Mouse (Mus musculus) MEL (cell line): ENCODE measurements around the gene Lrfn4. TPM values are rescaled to one million over a fixed set of nuclear protein-coding genes. Genes with fewer than 3 reads are reported as not detected.

Experiments
- DNase-seq: peaks from one replicate; pipeline ENCODE4 v3.0.0; 2011; ENCODE audit warnings: low read depth, low spot score
- H3K27ac ChIP-seq: 2 replicates; pipeline ENCODE4 v1.5.1; 2012; ENCODE audit warnings: low read depth, mild to moderate bottlenecking, control low read depth, low read length, moderate library complexity; ENCODE audit not compliant: control insufficient read depth
- H3K27me3 ChIP-seq, 2 experiments: fragments of 150-350 bp in 1 of 2; sonication (generic) in 1 of 2; 2 replicates each; pipeline ENCODE4 v1.6.1; 2012; ENCODE audit warnings: low read length in 2 of 2, mild to moderate bottlenecking in 2 of 2, improper control_type of control experiment in 1 of 2, moderate library complexity in 1 of 2; ENCODE audit not compliant: insufficient read depth in 2 of 2, control insufficient read depth in 1 of 2
- H3K36me3 ChIP-seq, 2 experiments: 2 replicates each; pipeline ENCODE4 v1.6.1; 2012 to 2014; ENCODE audit warnings: low read length in 2 of 2, improper control_type of control experiment in 1 of 2, inconsistent platforms in 1 of 2, mild to moderate bottlenecking in 1 of 2; ENCODE audit not compliant: insufficient read depth in 2 of 2, control insufficient read depth in 1 of 2
- H3K4me1 ChIP-seq, 2 experiments: fragments of 150-350 bp in 1 of 2; sonication (generic) in 1 of 2; 2 replicates each; pipeline ENCODE4 v1.6.1; 2012; ENCODE audit warnings: low read length in 2 of 2, improper control_type of control experiment in 1 of 2, mild to moderate bottlenecking in 1 of 2; ENCODE audit not compliant: insufficient read depth in 2 of 2, control insufficient read depth in 1 of 2
- H3K4me3 ChIP-seq, 2 experiments: fragments of 150-350 bp in 1 of 2; sonication (generic) in 1 of 2; 2 replicates each; pipeline ENCODE4 v1.5.1; 2012; ENCODE audit warnings: low read depth in 2 of 2, low read length in 2 of 2, mild to moderate bottlenecking in 2 of 2, moderate library complexity in 2 of 2, control low read depth in 1 of 2, improper control_type of control experiment in 1 of 2; ENCODE audit not compliant: control insufficient read depth in 1 of 2, insufficient read depth in 1 of 2
- H3K79me2 ChIP-seq: 2 replicates; pipeline ENCODE4 v1.6.1; 2012; ENCODE audit warnings: mild to moderate bottlenecking, low read length, moderate library complexity; ENCODE audit not compliant: control insufficient read depth, poor library complexity, insufficient read depth
- H3K9ac ChIP-seq: 2 replicates; pipeline ENCODE4 v1.6.1; 2012; ENCODE audit warnings: low read depth, mild to moderate bottlenecking, control low read depth, low read length, moderate library complexity; ENCODE audit not compliant: control insufficient read depth, poor library complexity, severe bottlenecking
- H3K9me3 ChIP-seq: fragments of 150-350 bp; sonication (generic); replicated peaks from 2 replicates; pipeline ENCODE4 v1.6.1; 2012; ENCODE audit warnings: mild to moderate bottlenecking, low read length, improper control_type of control experiment, moderate library complexity; ENCODE audit not compliant: insufficient read depth
- BHLHE40 ChIP-seq: IDR thresholded peaks from 2 replicates; pipeline ENCODE4 v1.6.1; 2012; ENCODE audit warnings: low read depth, mild to moderate bottlenecking, inconsistent platforms, low read length, improper control_type of control experiment, borderline replicate concordance
- CHD1 ChIP-seq: IDR thresholded peaks from 2 replicates; pipeline ENCODE4 v1.6.1; 2012; ENCODE audit warnings: low read depth, mild to moderate bottlenecking, inconsistent platforms, low read length, improper control_type of control experiment
- CHD2 ChIP-seq: IDR thresholded peaks from 2 replicates; pipeline ENCODE4 v1.6.1; 2011; ENCODE audit warnings: low read length, improper control_type of control experiment
- EP300 ChIP-seq, 2 experiments: IDR thresholded peaks; 2 replicates each; pipeline ENCODE4 v1.6.1; 2011; ENCODE audit warnings: improper control_type of control experiment in 2 of 2, low read length in 2 of 2, low read depth in 1 of 2, mild to moderate bottlenecking in 1 of 2
- ETS1 ChIP-seq: IDR thresholded peaks from 2 replicates; pipeline ENCODE4 v1.6.1; 2012; ENCODE audit warnings: low read depth, mild to moderate bottlenecking, inconsistent platforms, low read length, improper control_type of control experiment, moderate library complexity
- HCFC1 ChIP-seq: IDR thresholded peaks from 2 replicates; pipeline ENCODE4 v1.6.1; 2012; ENCODE audit warnings: low read depth, mild to moderate bottlenecking, inconsistent platforms, low read length, improper control_type of control experiment, moderate library complexity
- MAFK ChIP-seq: IDR thresholded peaks from 2 replicates; pipeline ENCODE4 v1.6.1; 2011; ENCODE audit warnings: low read depth, mild to moderate bottlenecking, low read length, improper control_type of control experiment, borderline replicate concordance
- MAX ChIP-seq: IDR thresholded peaks from 2 replicates; pipeline ENCODE4 v1.6.1; 2011; ENCODE audit warnings: low read length, improper control_type of control experiment
- MEF2A ChIP-seq: IDR thresholded peaks from 2 replicates; pipeline ENCODE4 v1.6.1; 2014; ENCODE audit warnings: low read depth, mild to moderate bottlenecking, inconsistent platforms, low read length, improper control_type of control experiment; ENCODE audit not compliant: poor library complexity, insufficient replicate concordance, severe bottlenecking; ENCODE audit errors: extremely low read depth
- MXI1 ChIP-seq: IDR thresholded peaks from 2 replicates; pipeline ENCODE4 v1.6.1; 2011; ENCODE audit warnings: mild to moderate bottlenecking, low read depth, low read length, improper control_type of control experiment
- MYB ChIP-seq: IDR thresholded peaks from 2 replicates; pipeline ENCODE4 v1.6.1; 2011; ENCODE audit warnings: mild to moderate bottlenecking, low read depth, low read length, improper control_type of control experiment
- NELFE ChIP-seq: IDR thresholded peaks from 2 replicates; pipeline ENCODE4 v1.6.1; 2011; ENCODE audit warnings: low read depth, low read length, improper control_type of control experiment
- POLR2AphosphoS5 ChIP-seq: IDR thresholded peaks from 2 replicates; pipeline ENCODE4 v1.6.1; 2012; ENCODE audit warnings: low read depth, borderline replicate concordance, mild to moderate bottlenecking, inconsistent platforms, low read length, moderate library complexity, mixed read lengths
- RCOR1 ChIP-seq: IDR thresholded peaks from 2 replicates; pipeline ENCODE4 v1.6.1; 2012; ENCODE audit warnings: low read depth, mild to moderate bottlenecking, inconsistent platforms, low read length, improper control_type of control experiment
- SIN3A ChIP-seq: IDR thresholded peaks from 2 replicates; pipeline ENCODE4 v1.6.1; 2012; ENCODE audit warnings: low read length, improper control_type of control experiment, inconsistent platforms
- SMC3 ChIP-seq: IDR thresholded peaks from 2 replicates; pipeline ENCODE4 v1.6.1; 2011; ENCODE audit warnings: low read depth, low read length, improper control_type of control experiment
- UBTF ChIP-seq: IDR thresholded peaks from 2 replicates; pipeline ENCODE4 v1.6.1; 2012; ENCODE audit warnings: low read depth, mild to moderate bottlenecking, inconsistent platforms, low read length, improper control_type of control experiment, moderate library complexity, borderline replicate concordance; ENCODE audit not compliant: insufficient read depth
- polyA plus RNA-seq, 2 experiments: library from polyadenylated mRNA; stranded (reverse) in 1 of 2; unstranded in 1 of 2; fragments of >175 nt in 1 of 2; fragments of >200 nt in 1 of 2; gene quantifications; 2 replicates each; pipeline versions ENCODE4 v1.2.1 to v1.2.4; 2012; ENCODE audit warnings: low replicate concordance in 2 of 2, low read depth in 1 of 2; ENCODE audit not compliant: insufficient read length in 2 of 2, insufficient read depth in 1 of 2, missing spikeins in 1 of 2
- total RNA-seq: library from RNA; depleted of rRNA; stranded (reverse); fragments of 300-350 nt; gene quantifications from 2 replicates; pipeline ENCODE4 v1.2.3, GENCODE M21; 2012; rRNA removed

The Lrfn4 gene
- total and polyA plus RNA-seq, 3 experiments: 14.0 to 17.5 TPM; not detected in 1

DNA sequence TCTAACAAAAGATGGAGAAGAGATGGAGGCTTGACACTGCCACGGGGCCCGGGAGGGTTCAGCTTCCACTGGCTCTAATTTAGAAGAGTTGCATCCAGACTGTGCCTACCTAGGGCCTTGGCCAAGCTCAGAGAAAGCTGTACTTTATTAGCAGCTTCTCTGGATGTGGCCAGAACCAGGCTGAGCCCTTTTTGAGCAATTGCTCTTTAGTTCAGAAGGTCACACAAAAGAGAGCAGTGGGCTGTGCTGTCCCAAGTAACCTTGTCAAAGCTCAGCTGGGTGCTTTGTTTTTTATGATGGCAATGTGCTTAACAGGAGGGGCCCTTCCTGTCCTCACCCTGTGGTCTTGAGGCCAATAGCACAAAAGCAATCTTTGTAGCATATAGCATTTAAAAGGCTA, 47.8 kb downstream of the Lrfn4 start:
- Histone ChIP-seq H3K4me1 (peaks cover 25 to 29% of the 10 kb centered on the region in 2 experiments), H3K79me2 (no peaks in the 10 kb centered on the region), H3K36me3 (peaks cover 0 to 32% of the 10 kb centered on the region in 2 experiments; a peak in 2 of 4 replicates), H3K9ac (peak overlapping the region; percentile 10; the same call in 1 of the 2 replicates), H3K4me3 (no peak overlapping the region), H3K27ac (peak overlapping the region; percentile 14; the same call in 1 of the 2 replicates), H3K9me3 (no peaks in the 10 kb centered on the region), H3K27me3 (no peaks in the 10 kb centered on the region)
- TF ChIP-seq ETS1: no peak
- no peak for TF ChIP-seq BHLHE40
- no peak for TF ChIP-seq POLR2AphosphoS5
- no peak for TF ChIP-seq MXI1
- peak in 1 of 2 experiments; percentile 2; a peak in 1 of 4 replicates for TF ChIP-seq EP300 (IDR thresholded peaks at IDR 0.05; ENCODE audit: low read depth in 1 of 2, low read length in 2 of 2)
- DNase-seq: no peak

DNA sequence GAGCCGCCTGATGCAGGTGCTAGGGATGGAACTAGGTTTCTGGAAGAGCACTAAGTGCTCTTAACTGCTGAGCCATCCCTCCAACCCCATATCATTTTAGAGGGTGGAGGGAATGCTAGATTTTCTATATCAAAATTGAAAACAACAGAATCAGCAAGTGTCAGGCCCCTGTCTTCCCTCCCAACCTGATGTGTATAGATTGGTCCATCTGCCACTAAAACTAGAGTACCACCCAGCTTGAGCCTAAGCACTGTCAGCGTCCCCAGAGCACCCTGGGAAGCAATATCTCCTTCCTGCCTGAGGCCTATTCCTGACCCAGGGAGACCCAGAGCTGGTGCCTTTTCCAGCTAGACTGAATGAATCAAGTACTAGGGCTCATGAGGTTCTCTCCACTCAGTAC, 48.6 kb downstream of the Lrfn4 start:
- Histone ChIP-seq H3K4me1 (peaks cover 25% of the 10 kb centered on the region in 2 experiments), H3K36me3 (peaks cover 0 to 30% of the 10 kb centered on the region in 2 experiments; a peak in 2 of 4 replicates), H3K79me2 (no peaks in the 10 kb centered on the region), H3K27me3 (no peaks in the 10 kb centered on the region), H3K9me3 (no peaks in the 10 kb centered on the region), H3K4me3 (no peak overlapping the region), H3K27ac (no peak overlapping the region), H3K9ac (no peak overlapping the region)
- TF ChIP-seq MYB (no peak), CHD2 (no peak), MEF2A (no peak), UBTF (no peak), HCFC1 (no peak), MAFK (no peak)
- DNase-seq: no peak

DNA sequence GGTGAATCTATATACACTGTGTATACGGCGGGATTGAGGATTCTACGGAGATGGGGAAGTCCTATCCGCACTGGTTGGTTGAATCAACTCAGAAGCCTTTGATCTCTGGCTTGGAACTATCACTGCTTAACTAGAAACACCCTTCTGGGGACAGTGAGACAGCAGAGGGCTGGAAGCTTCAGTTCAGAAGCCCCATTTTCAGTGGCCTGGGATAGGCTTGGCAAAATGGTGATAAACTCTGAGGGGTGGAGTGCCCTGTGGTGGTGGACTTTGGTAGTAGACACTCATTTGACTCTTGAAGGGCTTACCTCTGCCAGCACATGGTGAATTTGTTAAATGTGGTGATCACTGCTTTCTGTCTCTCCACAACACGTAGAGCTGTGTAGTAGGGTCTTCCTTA, 49.8 kb downstream of the Lrfn4 start:
- H3K4me3 ChIP-seq: no peak overlapping the region
- no peaks in the 10 kb centered on the region for H3K9me3 ChIP-seq
- DNase-seq: no peak
- TF ChIP-seq SIN3A (no peak), MAX (no peak), CHD1 (no peak), RCOR1 (no peak), SMC3 (no peak), NELFE (no peak)
- H3K27ac ChIP-seq: no peak overlapping the region
- H3K4me1 ChIP-seq: peaks cover 21 to 25% of the 10 kb centered on the region in 2 experiments
- no peak overlapping the region for H3K9ac ChIP-seq
- H3K79me2 ChIP-seq: no peaks in the 10 kb centered on the region
- peaks cover 0 to 25% of the 10 kb centered on the region in 2 experiments; a peak in 2 of 4 replicates for H3K36me3 ChIP-seq
- no peaks in the 10 kb centered on the region for H3K27me3 ChIP-seq

Other genes with a start within 250 kb of the Lrfn4 start
- gene Kdm2a, start 217.4 kb downstream of the Lrfn4 start, total RNA-seq: 20.3 and 24.8 TPM in 2 replicates
- gene Kdm2a, start 217.4 kb downstream of the Lrfn4 start, polyA plus RNA-seq: 10 to 100 TPM in 1 of 2 experiments, not detected in 1; 55.9 TPM
- not detected in 2 replicates for gene Rhod, start 176.2 kb downstream of the Lrfn4 start, total RNA-seq
- under 1 TPM in 1 of 2 experiments, not detected in 1; 0.06 TPM for gene Rhod, start 176.2 kb downstream of the Lrfn4 start, polyA plus RNA-seq
- gene Syt12, start 138.2 kb downstream of the Lrfn4 start, total RNA-seq: not detected in 2 replicates
- gene Syt12, start 138.2 kb downstream of the Lrfn4 start, polyA plus RNA-seq: not detected
- gene 2010003K11Rik, start 117.1 kb downstream of the Lrfn4 start, total RNA-seq: not detected in 2 replicates
- gene 2010003K11Rik, start 117.1 kb downstream of the Lrfn4 start, polyA plus RNA-seq: not detected
- gene Pcx, start 105.2 kb downstream of the Lrfn4 start, total RNA-seq: 5.9 and 7.2 TPM in 2 replicates
- gene Pcx, start 105.2 kb downstream of the Lrfn4 start, polyA plus RNA-seq: 1 to 10 TPM in 1 of 2 experiments, not detected in 1; 7.9 TPM
- 37.1 and 43.1 TPM in 2 replicates for gene Rce1, start 10.0 kb upstream of the Lrfn4 start, total RNA-seq
- 10 to 100 TPM in 1 of 2 experiments, not detected in 1; 67.8 TPM for gene Rce1, start 10.0 kb upstream of the Lrfn4 start, polyA plus RNA-seq
- gene Gm960, start 83.0 kb upstream of the Lrfn4 start, total RNA-seq: 0.39 and 2.1 TPM in 2 replicates
- gene Gm960, start 83.0 kb upstream of the Lrfn4 start, polyA plus RNA-seq: 1 to 10 TPM in 1 of 2 experiments, not detected in 1; 2.3 TPM
- 0.20 and 0.31 TPM in 2 replicates for gene Sptbn2, start 95.5 kb upstream of the Lrfn4 start, total RNA-seq
- gene Sptbn2, start 95.5 kb upstream of the Lrfn4 start, polyA plus RNA-seq: under 1 TPM in 1 of 2 experiments, not detected in 1; 0.79 TPM
- 7.0 and 7.4 TPM in 2 replicates for gene Rbm4b, start 140.8 kb upstream of the Lrfn4 start, total RNA-seq
- gene Rbm4b, start 140.8 kb upstream of the Lrfn4 start, polyA plus RNA-seq: 10 to 100 TPM in 1 of 2 experiments, not detected in 1; 11.1 TPM
- gene Rbm4, start 178.2 kb upstream of the Lrfn4 start, total RNA-seq: 51.6 and 57.1 TPM in 2 replicates
- 10 to 100 TPM in 1 of 2 experiments, not detected in 1; 31.4 TPM for gene Rbm4, start 178.2 kb upstream of the Lrfn4 start, polyA plus RNA-seq
- gene Gm21992, start 195.9 kb upstream of the Lrfn4 start, total RNA-seq: 10.6 and 10.8 TPM in 2 replicates
- 10 to 100 TPM in 1 of 2 experiments, not detected in 1; 21.9 TPM for gene Gm21992, start 195.9 kb upstream of the Lrfn4 start, polyA plus RNA-seq
- 44.7 and 49.0 TPM in 2 replicates for gene Rbm14, start 196.0 kb upstream of the Lrfn4 start, total RNA-seq
- 10 to 100 TPM in 1 of 2 experiments, not detected in 1; 82.3 TPM for gene Rbm14, start 196.0 kb upstream of the Lrfn4 start, polyA plus RNA-seq
- 43.3 and 48.3 TPM in 2 replicates for gene Ccs, start 223.7 kb upstream of the Lrfn4 start, total RNA-seq
- 10 to 100 TPM in 1 of 2 experiments, not detected in 1; 56.6 TPM for gene Ccs, start 223.7 kb upstream of the Lrfn4 start, polyA plus RNA-seq
- 0.04 TPM in 1 of 2 replicates, not detected in the other for gene Ccdc87, start 223.7 kb upstream of the Lrfn4 start, total RNA-seq
- gene Ccdc87, start 223.7 kb upstream of the Lrfn4 start, polyA plus RNA-seq: under 1 TPM in 1 of 2 experiments, not detected in 1; 0.06 TPM
- gene Ctsf, start 239.5 kb upstream of the Lrfn4 start, total RNA-seq: not detected in 2 replicates
- not detected for gene Ctsf, start 239.5 kb upstream of the Lrfn4 start, polyA plus RNA-seq